Comparison of ENCODE assay signal across 9 mouse cellular contexts in genomic region chr10:79669576-79670057, GRCm38 (mm10). TPM values are rescaled to one million over a fixed set of nuclear protein-coding genes. Genes with fewer than 3 reads are reported as not detected.
DNase-seq lines count a peak whose midpoint lies in the region; ATAC-seq and TF ChIP-seq lines count a peak whose summit lies in the region.
"Had no signal": no experiment of that assay in that cellular context is flagged by ENCODE, and none has a peak within 500 bp of the region (broad histone marks: within the 10 kb centered on the region; RNA-seq: fewer than 3 reads in every experiment).

No protein-coding gene starts in this region.

- peak overlapping the region; percentile 68 for H3K27ac ChIP-seq in ES-Bruce4 (ENCODE audit: insufficient read depth, low read length)
- peak overlapping the region; percentile 94 for H3K27ac ChIP-seq in forebrain, embryonic 11.5 days (ENCODE audit: low read depth, low read length)
- H3K27ac ChIP-seq in lung, embryonic 15.5 days, result peak overlapping the region; percentile 91

- peak overlapping the region; percentile 90 for H3K9ac ChIP-seq in ES-Bruce4 (ENCODE audit: low read depth, poor library complexity, severe bottlenecking)
- H3K9ac ChIP-seq in forebrain, embryonic 11.5 days (ENCODE audit: low read length), result peak overlapping the region; percentile 95
- H3K9ac ChIP-seq in lung, embryonic 15.5 days, result peak overlapping the region; percentile 65

- no peaks in the 10 kb centered on the region for H3K9me3 ChIP-seq in ES-Bruce4 (replicated peaks; ENCODE audit: control insufficient read depth, insufficient read depth, low read length, poor library complexity, severe bottlenecking)
- H3K9me3 ChIP-seq in forebrain, embryonic 11.5 days (ENCODE audit: control insufficient read depth, low read length), result no peaks in the 10 kb centered on the region
- H3K9me3 ChIP-seq in lung, embryonic 15.5 days, result no peaks in the 10 kb centered on the region

- TF ChIP-seq EP300 in ES-Bruce4 (IDR thresholded peaks at IDR 0.05; ENCODE audit: insufficient read depth, low read depth, low read length), result no peak

- WGBS in forebrain, embryonic 11.5 days, result under 1% methylated on average over 43 of the region's 47 CpGs
- under 1% methylated on average over 47 of the region's 47 CpGs for WGBS in lung, embryonic 15.5 days

- peak overlapping the region; percentile 96 for H3K4me3 ChIP-seq in ES-Bruce4 (ENCODE audit: low read depth, low read length)
- H3K4me3 ChIP-seq in forebrain, embryonic 11.5 days (ENCODE audit: low read depth, low read length), result peak overlapping the region; percentile 98
- H3K4me3 ChIP-seq in lung, embryonic 15.5 days, result peak overlapping the region; percentile 80

- no peaks in the 10 kb centered on the region for H3K27me3 ChIP-seq in ES-Bruce4 (ENCODE audit: control insufficient read depth, insufficient read depth, low read length, poor library complexity, severe bottlenecking)
- H3K27me3 ChIP-seq in forebrain, embryonic 11.5 days (ENCODE audit: control insufficient read depth, insufficient read depth, low read length), result no peaks in the 10 kb centered on the region
- no peaks in the 10 kb centered on the region; the same call in 1 of the 2 replicates for H3K27me3 ChIP-seq in lung, embryonic 15.5 days

- peak; percentile 67 for ATAC-seq in forebrain, embryonic 11.5 days (replicated peaks; ENCODE audit: low FRiP score)
- peak; percentile 58; the same call in 1 of the 2 replicates for ATAC-seq in lung, embryonic 15.5 days (ENCODE audit: borderline replicate concordance, extremely low read depth, low FRiP score, low TSS enrichment)

- peaks cover 6% of the 10 kb centered on the region for H3K4me1 ChIP-seq in ES-Bruce4 (ENCODE audit: control insufficient read depth, insufficient read depth, low read length)
- peaks cover 13% of the 10 kb centered on the region for H3K4me1 ChIP-seq in forebrain, embryonic 11.5 days (replicated peaks; ENCODE audit: control insufficient read depth, insufficient read depth, low read length)
- peaks cover 12% of the 10 kb centered on the region for H3K4me1 ChIP-seq in lung, embryonic 15.5 days

- peak; percentile 85 for TF ChIP-seq POLR2A in ES-Bruce4 (IDR thresholded peaks at IDR 0.05; ENCODE audit: insufficient read depth, low read length)

- TF ChIP-seq CTCF in ES-Bruce4 (IDR thresholded peaks at IDR 0.05; ENCODE audit: low read depth, low read length), result no peak

- DNase-seq in c-Kit-positive CD71-positive TER-119-negative erythroid progenitor cells, embryonic 14.5 days (ENCODE audit: low read depth), result peak; percentile 39
- DNase-seq in forebrain, embryonic 11.5 days (ENCODE audit: low spot score), result peak; percentile 90
- DNase-seq in heart, postnatal 14 days, result peak; percentile 75 to 80
- DNase-seq in layer of hippocampus, adult 18-20 months (ENCODE audit: low spot score in 2 of 2), result peak; percentile 79 to 82
- DNase-seq in ovary, postnatal 14 days (ENCODE audit: low spot score), result peak; percentile 51
- peak; percentile 73 for DNase-seq in thymus, postnatal 10 days (ENCODE audit: low spot score in 2 of 2)

- H3K4me2 ChIP-seq in forebrain, embryonic 11.5 days (ENCODE audit: low read depth, low read length, severe bottlenecking), result peak overlapping the region; percentile 86
- H3K4me2 ChIP-seq in lung, embryonic 15.5 days, result peak overlapping the region; percentile 91

- H3K36me3 ChIP-seq in ES-Bruce4 (ENCODE audit: control insufficient read depth, insufficient read depth, low read length, poor library complexity, severe bottlenecking), result no peaks in the 10 kb centered on the region
- no peaks in the 10 kb centered on the region for H3K36me3 ChIP-seq in forebrain, embryonic 11.5 days (ENCODE audit: control insufficient read depth, insufficient read depth, low read length)
- 0 out of 2 replicates have a peak, but pooled peaks cover 6% of the 10 kb centered on the region for H3K36me3 ChIP-seq in lung, embryonic 15.5 days

- intact Hi-C loops in heart, postnatal 14 days (cut with DNase I), result no loop called here

RNA-seq across cellular contexts. Expression of gene Tpgs1, which starts 0.4 kb away (rescaled TPM):
- polyA plus RNA-seq in ES-Bruce4 (2011; ENCODE audit: insufficient read depth, insufficient read length, low read depth, missing spikeins), result 11.3 and 14.5 TPM in 2 replicates
- polyA plus RNA-seq in forebrain, embryonic 11.5 days (2014; fragmentation: Nextera tagmentation; extraction: Ambion mirVana), result 59.7 and 65.2 TPM in 2 replicates
- 10 to 100 TPM; 21.7 to 23.0 TPM for total RNA-seq in heart, postnatal 14 days (2021)
- total RNA-seq in layer of hippocampus, adult 18-20 months (2021), result 10 to 100 TPM; 64.4 to 68.5 TPM
- polyA plus RNA-seq in lung, embryonic 15.5 days (2015; fragmentation: Nextera tagmentation; extraction: Ambion mirVana), result 61.7 and 65.9 TPM in 2 replicates

RNA-seq across cellular contexts. Expression of gene Madcam1, which starts 5.3 kb away (rescaled TPM):
- polyA plus RNA-seq in ES-Bruce4 (2011; ENCODE audit: insufficient read depth, insufficient read length, low read depth, missing spikeins), result 1.9 and 2.6 TPM in 2 replicates
- polyA plus RNA-seq in forebrain, embryonic 11.5 days (2014; fragmentation: Nextera tagmentation; extraction: Ambion mirVana), result 0.59 and 0.83 TPM in 2 replicates
- total RNA-seq in heart, postnatal 14 days (2021), result under 1 TPM in 1 of 2 experiments, not detected in 1; 0.37 TPM
- total RNA-seq in layer of hippocampus, adult 18-20 months (2021), result not detected
- 0.89 and 1.3 TPM in 2 replicates for polyA plus RNA-seq in lung, embryonic 15.5 days (2015; fragmentation: Nextera tagmentation; extraction: Ambion mirVana)
- total RNA-seq: heart, postnatal 36 days had no signal

RNA-seq across cellular contexts. Expression of gene Cdc34, which starts 12.4 kb away (rescaled TPM):
- 299 and 319 TPM in 2 replicates for polyA plus RNA-seq in ES-Bruce4 (2011; ENCODE audit: insufficient read depth, insufficient read length, low read depth, missing spikeins)
- 180 and 185 TPM in 2 replicates for polyA plus RNA-seq in forebrain, embryonic 11.5 days (2014; fragmentation: Nextera tagmentation; extraction: Ambion mirVana)
- total RNA-seq in heart, postnatal 14 days (2021), result 100 to 1,000 TPM; 158 to 159 TPM
- 10 to 100 TPM; 65.4 to 74.2 TPM for total RNA-seq in layer of hippocampus, adult 18-20 months (2021)
- polyA plus RNA-seq in lung, embryonic 15.5 days (2015; fragmentation: Nextera tagmentation; extraction: Ambion mirVana), result 79.5 and 82.0 TPM in 2 replicates

RNA-seq across cellular contexts. Expression of gene Gzmm, which starts 19.2 kb away (rescaled TPM):
- polyA plus RNA-seq in ES-Bruce4 (2011; ENCODE audit: insufficient read depth, insufficient read length, low read depth, missing spikeins), result 2.8 and 3.6 TPM in 2 replicates
- 0.81 and 0.92 TPM in 2 replicates for polyA plus RNA-seq in forebrain, embryonic 11.5 days (2014; fragmentation: Nextera tagmentation; extraction: Ambion mirVana)
- 1 to 10 TPM; 4.5 to 5.4 TPM for total RNA-seq in heart, postnatal 14 days (2021)
- 1 to 10 TPM; 3.3 to 3.6 TPM for total RNA-seq in layer of hippocampus, adult 18-20 months (2021)
- polyA plus RNA-seq in lung, embryonic 15.5 days (2015; fragmentation: Nextera tagmentation; extraction: Ambion mirVana), result 0.86 and 0.89 TPM in 2 replicates

RNA-seq across cellular contexts. Expression of gene Odf3l2, which starts 24.1 kb away (rescaled TPM):
- not detected in 2 replicates for polyA plus RNA-seq in ES-Bruce4 (2011; ENCODE audit: insufficient read depth, insufficient read length, low read depth, missing spikeins)
- polyA plus RNA-seq in forebrain, embryonic 11.5 days (2014; fragmentation: Nextera tagmentation; extraction: Ambion mirVana), result not detected in 2 replicates
- total RNA-seq in heart, postnatal 14 days (2021), result not detected
- under 1 TPM in 1 of 2 experiments, not detected in 1; 0.59 TPM for total RNA-seq in layer of hippocampus, adult 18-20 months (2021)
- polyA plus RNA-seq in lung, embryonic 15.5 days (2015; fragmentation: Nextera tagmentation; extraction: Ambion mirVana), result not detected in 2 replicates
- total RNA-seq: heart, postnatal 36 days had no signal

Comparison
In these comparisons a context has a peak if more than half of its experiments do, and no peak if none do; other contexts are left out.
1. Peak in every context shown above with its lines: DNase-seq, ATAC-seq, H3K4me3 ChIP-seq and H3K27ac ChIP-seq.
2. DNase-seq: peak in every context shown above with its lines; median percentile 90 in forebrain, embryonic 11.5 days; 80 in layer of hippocampus, adult 18-20 months; 78 in heart, postnatal 14 days; 73 in thymus, postnatal 10 days; 51 in ovary, postnatal 14 days; 39 in c-Kit-positive CD71-positive TER-119-negative erythroid progenitor cells, embryonic 14.5 days.